Mouse (Mus musculus) left cerebral cortex, adult 9 months (tissue): ENCODE measurements around the gene Lmx1b.

Source experiments
- DNase-seq, 2 experiments: peaks; one replicate each; pipeline ENCODE4 v3.0.0; 2022; ENCODE audit warnings: low spot score in 2 of 2

The Lmx1b gene

DNA sequence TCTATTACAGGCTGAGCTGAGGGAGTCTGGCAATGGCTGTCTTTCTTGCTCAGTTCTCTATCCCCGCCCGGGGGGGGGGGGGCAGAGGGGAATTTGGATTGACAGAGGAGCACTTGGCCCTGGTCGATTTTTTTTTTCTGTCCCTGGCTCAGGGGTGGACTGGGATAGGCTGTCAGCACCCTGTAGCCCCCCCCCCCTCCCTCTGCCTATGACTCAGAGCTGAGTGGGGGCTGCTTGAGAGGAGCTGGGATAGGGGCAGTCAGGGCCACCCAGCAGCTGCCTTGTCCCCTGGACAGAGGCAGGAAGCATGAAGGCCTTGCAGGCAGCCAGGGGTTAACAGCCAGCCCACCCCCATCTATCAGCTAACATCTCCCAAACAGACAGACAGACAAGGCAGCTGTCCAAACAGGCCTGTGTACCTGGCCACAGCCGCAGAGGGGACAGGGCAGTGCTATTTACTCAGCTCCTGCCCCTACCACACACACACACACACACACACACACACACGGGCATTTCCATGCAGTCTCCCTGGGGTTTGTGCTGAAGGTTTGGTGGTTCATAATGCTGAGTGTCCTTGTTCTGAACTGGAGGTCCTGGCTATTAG lies 57.8 kb downstream of the Lmx1b start:
- DNase-seq, result no peak

GRCm38 (mm10) chr2:33581866-33582265 lies 58.4 kb downstream of the Lmx1b start:
- no peak for DNase-seq

DNA sequence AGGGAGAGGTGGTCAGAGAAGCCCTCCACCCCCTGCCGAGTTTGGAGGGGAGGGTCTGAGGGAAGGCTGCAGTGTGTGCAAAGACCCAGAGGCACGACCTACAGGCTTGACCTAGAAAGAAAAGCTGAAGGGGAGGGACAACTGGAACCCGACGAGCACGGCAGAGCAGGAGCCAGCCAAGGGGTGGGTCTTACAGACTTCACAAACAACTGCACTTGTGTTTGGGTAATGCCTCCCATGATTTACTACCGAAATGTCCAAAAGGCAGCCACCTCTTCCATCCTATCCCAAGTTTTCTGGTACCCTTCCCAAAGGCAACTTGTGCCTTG lies 58.9 kb downstream of the Lmx1b start:
- no peak for DNase-seq

- DNase-seq, result peak in 1 of 2 experiments; percentile 29
Measured at GRCm38 (mm10) chr2:33580697-33581448, 59.4 kb downstream of the Lmx1b start.

- DNase-seq, result no peak
Measured at GRCm38 (mm10) chr2:33575406-33575805, 64.9 kb downstream of the Lmx1b start.

- no peak for DNase-seq
Measured at GRCm38 (mm10) chr2:33573075-33573474, 67.2 kb downstream of the Lmx1b start.

GRCm38 (mm10) chr2:33571219-33571824 lies 69.0 kb downstream of the Lmx1b start:
- DNase-seq, result no peak

GRCm38 (mm10) chr2:33569698-33570097 lies 70.6 kb downstream of the Lmx1b start:
- DNase-seq, result no peak

DNA sequence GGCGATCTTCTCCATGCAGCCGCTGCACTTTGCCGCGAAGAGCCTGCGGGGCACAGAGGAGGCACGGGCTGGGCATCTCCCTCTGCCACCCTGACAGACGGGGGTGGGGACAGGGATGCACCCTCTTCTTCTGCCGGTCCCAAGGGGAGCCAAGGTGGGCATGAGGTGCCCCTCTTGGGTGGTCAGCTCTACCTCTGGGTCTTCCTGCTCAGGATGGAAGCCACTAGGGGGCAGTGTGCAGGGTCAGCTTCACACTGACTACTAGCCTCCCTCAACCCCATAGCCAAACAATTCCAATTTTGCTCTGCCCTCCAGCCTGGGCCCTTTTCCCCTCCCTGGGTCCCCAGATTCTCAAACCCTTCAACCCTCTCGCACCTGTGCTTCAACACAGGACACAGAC lies 71.1 kb downstream of the Lmx1b start:
- no peak for DNase-seq

DNA sequence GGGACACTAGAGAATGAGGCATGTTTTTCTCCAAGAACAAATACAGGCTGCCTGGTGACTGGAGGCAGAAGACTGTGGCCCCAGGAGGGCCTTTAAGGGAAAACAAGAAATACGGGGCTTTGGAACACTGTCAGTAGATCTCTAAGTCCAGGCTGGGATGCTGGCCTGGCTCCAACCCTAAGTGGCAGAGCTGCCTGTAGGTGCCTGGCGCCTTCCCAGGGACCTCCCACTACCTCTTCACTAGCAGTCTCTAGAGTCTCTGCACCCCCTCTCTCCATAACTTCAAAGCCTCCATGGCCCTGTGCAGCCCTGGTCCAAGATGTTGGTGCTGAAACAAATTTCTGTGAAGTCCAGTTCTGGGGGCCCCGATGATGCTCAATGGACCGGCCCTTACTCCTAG lies 74.4 kb downstream of the Lmx1b start:
- DNase-seq, result peak in 1 of 2 experiments; percentile 34

- no peak for DNase-seq
Measured at GRCm38 (mm10) chr2:33564748-33565147, 75.6 kb downstream of the Lmx1b start.

GRCm38 (mm10) chr2:33559752-33560151 lies 80.6 kb downstream of the Lmx1b start:
- peak in 1 of 2 experiments; percentile 62 for DNase-seq

- DNase-seq, result peak in 1 of 2 experiments; percentile 29
Measured at GRCm38 (mm10) chr2:33559334-33559733, 81.0 kb downstream of the Lmx1b start.

DNA sequence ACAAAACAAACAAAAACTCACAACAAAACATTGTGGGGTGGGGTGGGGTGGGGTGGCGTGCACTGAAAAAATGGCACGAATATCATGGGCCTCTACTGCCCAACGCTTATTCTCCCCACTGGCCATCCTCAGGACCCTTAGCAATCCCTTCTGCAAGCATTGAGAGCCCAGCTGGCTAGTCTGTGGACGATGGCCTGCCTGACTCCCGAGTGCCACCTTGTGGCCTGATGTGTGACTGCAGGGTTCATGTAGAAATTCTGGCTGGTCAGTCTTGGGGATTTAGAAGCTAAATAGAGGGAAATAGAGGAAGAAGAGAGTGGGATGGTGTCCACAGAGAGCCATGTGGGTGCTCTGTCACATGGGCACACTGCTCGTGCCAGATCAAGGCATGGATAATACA lies 82.1 kb downstream of the Lmx1b start:
- DNase-seq, result peak in 1 of 2 experiments; percentile 81

DNA sequence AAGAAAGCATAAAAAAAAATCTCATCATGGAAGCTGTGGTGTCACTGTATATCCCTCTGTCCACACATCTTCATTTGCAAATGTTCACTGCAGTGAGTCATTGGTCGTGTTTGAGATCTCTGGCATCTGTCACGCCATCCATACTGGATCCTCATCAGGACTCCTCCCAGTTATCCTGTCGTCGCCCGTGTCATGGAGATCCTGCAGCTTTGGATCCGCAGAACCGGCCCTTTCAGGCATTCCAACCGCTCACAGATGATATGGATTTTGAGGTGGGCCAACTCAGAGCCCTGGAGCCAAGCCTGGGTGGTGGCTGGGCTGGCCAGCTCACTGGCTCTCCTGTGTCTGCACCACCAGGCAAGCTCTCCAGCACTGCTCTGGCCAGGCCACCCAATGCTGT lies 84.7 kb downstream of the Lmx1b start:
- no peak for DNase-seq

DNA sequence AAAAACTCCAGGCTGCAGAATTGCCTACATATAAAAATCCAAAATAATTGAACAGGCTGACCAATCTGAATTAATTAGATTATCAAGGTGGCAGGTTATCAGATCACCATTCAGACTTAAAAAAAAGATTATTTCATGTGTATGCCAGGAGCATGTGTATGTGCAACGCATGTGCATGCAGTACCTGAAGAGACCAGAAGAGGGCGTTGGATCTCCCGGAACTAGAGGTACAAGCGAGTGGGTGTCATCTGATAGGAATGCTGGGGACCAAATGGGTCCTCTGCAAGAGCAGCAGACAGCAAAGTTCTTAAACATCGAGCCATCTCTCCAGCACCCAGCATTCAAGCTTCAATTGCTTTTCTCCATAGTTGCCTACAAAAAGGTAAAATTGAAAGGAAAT lies 87.6 kb downstream of the Lmx1b start:
- DNase-seq, result no peak

DNA sequence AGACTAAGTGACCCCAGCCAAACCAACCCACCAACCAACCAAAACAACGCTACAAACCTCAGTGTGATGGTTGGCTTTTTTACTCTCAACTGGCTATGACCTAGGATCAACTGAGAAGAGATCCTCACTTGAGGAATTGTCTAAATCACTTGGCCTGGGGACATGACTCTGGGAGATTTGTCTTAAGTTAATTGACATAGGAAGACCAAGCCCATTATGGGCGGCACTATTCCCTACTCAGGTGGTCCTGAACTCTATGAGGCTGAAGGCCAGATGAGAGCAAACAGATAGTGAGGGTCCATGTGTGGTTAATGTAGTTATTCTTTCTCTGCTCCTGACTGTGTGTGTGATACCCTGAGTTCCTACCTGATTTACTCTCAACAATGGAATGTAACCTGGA lies 92.7 kb downstream of the Lmx1b start:
- DNase-seq, result no peak

DNA sequence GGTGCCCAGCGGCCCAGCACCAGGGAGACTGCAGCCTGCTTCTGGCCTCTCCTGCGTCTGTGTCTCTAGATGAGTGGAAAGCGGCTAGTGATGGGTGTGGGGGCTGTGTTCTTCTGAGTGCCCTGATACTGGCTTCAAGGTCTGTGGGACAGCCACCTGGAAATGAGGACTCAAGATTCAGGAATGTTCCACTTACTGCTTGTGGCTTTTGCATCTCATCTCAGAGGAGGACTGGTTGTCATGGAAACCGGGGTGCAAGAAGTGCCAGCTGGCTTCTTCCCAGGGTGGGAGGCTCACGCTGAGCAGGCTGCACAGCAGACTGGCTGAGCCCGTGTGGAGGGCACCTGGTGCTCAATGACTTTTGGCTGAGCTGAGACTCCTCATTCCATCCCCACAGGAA lies 93.4 kb downstream of the Lmx1b start:
- DNase-seq, result peak; percentile 91 to 96

DNA sequence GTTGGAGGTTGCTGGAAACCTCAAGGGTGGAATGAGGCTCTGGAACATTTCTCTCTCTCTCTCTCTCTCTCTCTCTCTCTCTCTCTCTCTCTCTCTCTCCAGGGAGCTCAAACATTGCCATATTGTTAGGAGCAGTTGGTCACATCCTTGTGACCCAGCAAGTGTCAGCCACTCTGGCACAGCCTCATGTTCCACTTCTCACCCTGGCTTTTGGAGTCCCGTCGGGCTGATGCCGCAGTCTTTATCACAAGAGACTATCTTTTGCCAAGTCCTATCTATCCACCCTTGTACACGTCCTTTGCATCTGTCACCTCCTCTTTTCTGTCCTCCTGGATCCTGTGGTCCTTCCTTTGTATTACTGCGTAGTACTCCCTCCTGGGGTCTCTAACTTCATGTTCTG lies 94.3 kb downstream of the Lmx1b start:
- DNase-seq, result no peak

- DNase-seq, result peak in 1 of 2 experiments; percentile 46
Measured at GRCm38 (mm10) chr2:33544781-33545566, 95.3 kb downstream of the Lmx1b start.

DNA sequence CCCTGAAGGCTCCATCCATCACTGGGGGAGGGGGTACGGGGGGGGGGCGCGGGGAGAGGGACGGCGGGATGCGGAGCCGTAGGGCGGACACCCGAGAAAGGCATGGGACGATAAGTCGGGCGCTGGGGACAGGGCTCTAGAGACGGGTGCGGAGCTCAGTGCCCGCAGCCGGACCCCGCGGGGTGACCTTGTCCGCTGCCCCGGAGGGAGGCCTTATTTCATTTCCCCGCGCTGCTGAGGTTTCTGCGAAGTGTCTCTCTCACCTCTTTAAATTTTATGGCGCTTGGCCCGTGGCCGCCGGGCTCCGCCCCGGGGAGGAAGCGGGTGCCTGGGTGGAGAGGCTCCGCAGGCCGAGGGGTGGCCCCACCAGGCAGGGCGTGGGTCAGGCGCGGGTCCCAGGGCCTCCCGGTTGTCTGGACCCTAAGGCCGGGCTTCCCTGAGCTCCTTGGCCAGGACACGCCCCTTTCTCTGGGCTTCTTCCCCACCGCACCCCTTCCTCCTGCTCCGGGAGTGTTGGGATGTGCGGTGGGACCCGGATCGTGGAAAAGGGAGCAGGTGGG lies 96.0 kb downstream of the Lmx1b start:
- DNase-seq, result peak in 1 of 2 experiments; percentile 25
